Mouse (Mus musculus) forebrain, embryonic 14.5 days (tissue): ENCODE results near the gene Zfp472. TPM values are rescaled to one million over a fixed set of nuclear protein-coding genes. Genes with fewer than 3 reads are reported as not detected.
"Not testable (repeated sequence)": the region's sequence is repeated elsewhere in the genome, so short reads cannot be mapped to it uniquely, and the experiment has no call there.

Experiments used
- ATAC-seq: fragments of 200-750 bp; cut with Nextera tagmentation; 2 replicates; pipeline ENCODE4 v1.8.0; 2017; ENCODE audit warnings: mild to moderate bottlenecking, moderate library complexity
- DNase-seq: peaks from one replicate; pipeline ENCODE4 v3.0.0-alpha.2; 2015; ENCODE audit warnings: low spot score
- H3K27ac ChIP-seq: fragments of 300-500 bp; sonication (generic); 2 replicates; pipeline ENCODE4 v1.5.1; 2014; ENCODE audit warnings: low read depth, mild to moderate bottlenecking, control low read depth, low read length, moderate library complexity
- H3K27me3 ChIP-seq: fragments of 300-500 bp; sonication (generic); replicated peaks from 2 replicates; pipeline ENCODE4 v1.6.1; 2014; ENCODE audit warnings: low read length, control low read depth, mixed read lengths; ENCODE audit not compliant: control insufficient read depth, insufficient read depth
- H3K36me3 ChIP-seq: fragments of 300-500 bp; sonication (generic); 2 replicates; pipeline ENCODE4 v1.6.1; 2014; ENCODE audit warnings: low read length, control low read depth; ENCODE audit not compliant: control insufficient read depth, insufficient read depth
- H3K4me1 ChIP-seq: fragments of 300-500 bp; sonication (generic); 2 replicates; pipeline ENCODE4 v1.6.1; 2014; ENCODE audit warnings: antibody characterized with exemption, low read length, control low read depth; ENCODE audit not compliant: control insufficient read depth, insufficient read depth
- H3K4me2 ChIP-seq: fragments of 300-500 bp; sonication (generic); 2 replicates; pipeline ENCODE4 v1.6.1; 2014; ENCODE audit warnings: mild to moderate bottlenecking, control low read depth, low read length
- H3K4me3 ChIP-seq: fragments of 300-500 bp; sonication (generic); 2 replicates; pipeline ENCODE4 v1.5.1; 2014; ENCODE audit warnings: low read depth, low read length, control low read depth
- H3K9ac ChIP-seq: fragments of 300-500 bp; sonication (generic); 2 replicates; pipeline ENCODE4 v1.6.1; 2014; ENCODE audit warnings: mild to moderate bottlenecking, low read length, control low read depth, moderate library complexity
- H3K9me3 ChIP-seq: fragments of 300-500 bp; sonication (generic); replicated peaks from 2 replicates; pipeline ENCODE4 v1.6.1; 2016; ENCODE audit warnings: low read length, control low read depth, mixed read lengths; ENCODE audit not compliant: control insufficient read depth
- WGBS: fragments of 180-500 bp; shearing (Covaris S2); extraction: QIAGEN DNeasy Blood & Tissue Kit; methylation state at CpG from one replicate; pipeline ENCODE4 v1.1.7; 2014; 5-methylcytosine and 5-hydroxymethylcytosine counted together
- polyA plus RNA-seq: library from polyadenylated mRNA; unstranded; fragments of >200 nt; fragmentation: Nextera tagmentation; extraction: Ambion mirVana; gene quantifications from 2 replicates; pipeline ENCODE4 v1.2.1, GENCODE M21; 2014

The Zfp472 gene
- polyA plus RNA-seq, 1 experiment from 2014 or later, result 12.7 TPM

- 62% methylated on average over 12 of the region's 12 CpGs for WGBS
- Histone ChIP-seq H3K4me2 (peak overlapping the region; percentile 77), H3K36me3 (peaks cover 9% of the 10 kb centered on the region), H3K27me3 (no peaks in the 10 kb centered on the region), H3K9ac (peak overlapping the region; percentile 82), H3K4me1 (peaks cover 5% of the 10 kb centered on the region), H3K4me3 (peak overlapping the region; percentile 76; the same call in 1 of the 2 replicates), H3K27ac (no peak overlapping the region), H3K9me3 (no peaks in the 10 kb centered on the region)
- no peak for ATAC-seq
- DNase-seq, result peak; percentile 42
These were observed 26.5 kb downstream of the Zfp472 start for GRCm38 (mm10) chr17:32991965-32992698.

- ATAC-seq (peak; percentile 99), DNase-seq (peak; percentile 97)
- no peaks in the 10 kb centered on the region for H3K9me3 ChIP-seq
- peak within 1 kb of the TSS; percentile 76 for H3K4me3 ChIP-seq
- peak within 1 kb of the TSS; percentile 82 for H3K9ac ChIP-seq
- WGBS, result under 1% methylated on average over 21 of the region's 21 CpGs
- no peaks in the 10 kb centered on the region for H3K27me3 ChIP-seq
- H3K36me3 ChIP-seq, result peaks cover 9% of the 10 kb centered on the region
- peaks cover 5% of the 10 kb centered on the region for H3K4me1 ChIP-seq
- H3K27ac ChIP-seq, result peak within 1 kb of the TSS; percentile 81
- H3K4me2 ChIP-seq, result peak within 1 kb of the TSS; percentile 77
These were observed 27.3 kb downstream of the Zfp472 start, which contains the start of gene Zfp952 for GRCm38 (mm10) chr17:32992699-32993474. Gene Zfp952, plus strand, starts transcription at chr17:32993129.

GRCm38 (mm10) chr17:32998492-32998891 lies 32.9 kb downstream of the Zfp472 start:
- no peak for DNase-seq
- Histone ChIP-seq H3K9ac (no peak overlapping the region), H3K4me3 (no peak overlapping the region), H3K9me3 (peaks cover 11% of the 10 kb centered on the region; the same call in 1 of the 2 replicates), H3K4me1 (peaks cover 5% of the 10 kb centered on the region), H3K27ac (no peak overlapping the region), H3K27me3 (no peaks in the 10 kb centered on the region), H3K36me3 (peaks cover 29% of the 10 kb centered on the region), H3K4me2 (no peak overlapping the region)
- 93% methylated on average over 2 of the region's 2 CpGs for WGBS
- no peak for ATAC-seq

GRCm38 (mm10) chr17:33008337-33008736 lies 42.7 kb downstream of the Zfp472 start:
- ATAC-seq (no peak), DNase-seq (no peak)
- 0 out of 2 replicates have a peak, but pooled peaks cover 5% of the 10 kb centered on the region for H3K9me3 ChIP-seq
- H3K4me3 ChIP-seq, result no peak overlapping the region
- H3K9ac ChIP-seq, result no peak overlapping the region
- 59% methylated on average over 9 of the region's 9 CpGs for WGBS
- no peaks in the 10 kb centered on the region for H3K4me1 ChIP-seq
- H3K27ac ChIP-seq, result no peak overlapping the region
- H3K4me2 ChIP-seq, result no peak overlapping the region
- H3K27me3 ChIP-seq, result no peaks in the 10 kb centered on the region
- peaks cover 18% of the 10 kb centered on the region for H3K36me3 ChIP-seq

GRCm38 (mm10) chr17:33020434-33020833 lies 54.8 kb downstream of the Zfp472 start:
- DNase-seq, H3K4me3 ChIP-seq, H3K9ac ChIP-seq, H3K4me2 ChIP-seq, ATAC-seq, H3K27me3 ChIP-seq, H3K27ac ChIP-seq, H3K4me1 ChIP-seq: not testable (repeated sequence)
- peaks cover 55% of the 10 kb centered on the region for H3K9me3 ChIP-seq
- H3K36me3 ChIP-seq, result peaks cover 55% of the 10 kb centered on the region

Other genes with a start within 250 kb of the Zfp472 start
- 44.1 and 72.0 TPM in 2 replicates for gene Zfp871, start 177.5 kb upstream of the Zfp472 start, polyA plus RNA-seq
- 22.2 and 25.2 TPM in 2 replicates for gene Zfp811, start 155.9 kb upstream of the Zfp472 start, polyA plus RNA-seq
- 20.7 and 25.7 TPM in 2 replicates for gene Zfp799, start 135.6 kb upstream of the Zfp472 start, polyA plus RNA-seq
- 8.5 and 10.9 TPM in 2 replicates for gene Zfp870, start 74.2 kb upstream of the Zfp472 start, polyA plus RNA-seq
- 0.10 TPM in 1 of 2 replicates, not detected in the other for gene Cyp4f14, start 48.5 kb upstream of the Zfp472 start, polyA plus RNA-seq
- 3.6 and 4.5 TPM in 2 replicates for gene Cyp4f13, start 18.4 kb upstream of the Zfp472 start, polyA plus RNA-seq
- 17.5 and 20.0 TPM in 2 replicates for gene Zfp952, start 27.3 kb downstream of the Zfp472 start, polyA plus RNA-seq
- gene Zfp763, start 67.6 kb downstream of the Zfp472 start, polyA plus RNA-seq, result 25.5 and 29.9 TPM in 2 replicates
- not detected in 2 replicates for gene 4921501E09Rik, start 102.2 kb downstream of the Zfp472 start, polyA plus RNA-seq
- gene Zfp563, start 123.5 kb downstream of the Zfp472 start, polyA plus RNA-seq, result 24.4 and 26.6 TPM in 2 replicates
- gene Morc2b, start 173.9 kb downstream of the Zfp472 start, polyA plus RNA-seq, result 0.22 TPM in 1 of 2 replicates, not detected in the other
- not detected in 2 replicates for gene Olfr55, start 202.6 kb downstream of the Zfp472 start, polyA plus RNA-seq
- gene Olfr239, start 225.5 kb downstream of the Zfp472 start, polyA plus RNA-seq, result not detected in 2 replicates